Mouse (Mus musculus): ENCODE data around the gene Teddm1b.

DNA sequence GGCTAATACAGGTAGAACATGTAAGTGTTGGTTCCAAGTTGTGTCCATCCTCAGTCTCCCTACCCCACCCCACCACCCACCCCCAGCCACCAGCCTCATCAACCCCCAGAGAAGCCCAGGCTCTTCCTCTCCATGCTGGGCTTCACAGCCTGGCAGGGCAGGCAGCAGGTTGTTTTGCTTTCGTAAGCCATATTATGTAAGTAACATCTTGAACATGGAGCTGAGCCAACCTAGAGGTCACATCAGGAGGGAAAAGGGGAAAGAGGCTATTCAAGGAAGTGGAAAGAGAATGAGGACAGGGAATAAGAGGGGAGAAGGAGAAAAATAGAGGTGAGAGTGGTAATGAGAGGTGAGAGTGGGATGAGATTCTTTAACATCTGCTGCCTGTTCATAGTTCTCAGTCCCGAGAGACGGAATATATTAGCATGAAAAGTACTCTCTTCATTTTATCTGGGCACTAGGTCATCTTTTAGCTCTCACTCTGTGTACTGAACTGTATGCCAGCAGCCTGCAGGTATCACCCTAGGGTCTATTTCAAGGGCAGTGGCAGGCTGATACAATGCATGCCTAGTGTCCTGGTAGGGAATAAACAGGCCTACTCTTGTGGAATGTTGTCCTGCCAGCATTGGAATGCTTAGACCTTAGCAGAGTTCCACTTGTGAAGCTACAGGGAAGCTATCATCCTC lies 44.5 kb downstream of the Teddm1b start:
- TF ChIP-seq CTCF (IDR thresholded peaks at IDR 0.05), result no peak
- no peak for TF ChIP-seq POLR2A (IDR thresholded peaks at IDR 0.05; ENCODE audit: insufficient read depth, low read depth, low read length)
